Mouse (Mus musculus): Measurements from ENCODE around the gene Pqbp1.

DNA sequence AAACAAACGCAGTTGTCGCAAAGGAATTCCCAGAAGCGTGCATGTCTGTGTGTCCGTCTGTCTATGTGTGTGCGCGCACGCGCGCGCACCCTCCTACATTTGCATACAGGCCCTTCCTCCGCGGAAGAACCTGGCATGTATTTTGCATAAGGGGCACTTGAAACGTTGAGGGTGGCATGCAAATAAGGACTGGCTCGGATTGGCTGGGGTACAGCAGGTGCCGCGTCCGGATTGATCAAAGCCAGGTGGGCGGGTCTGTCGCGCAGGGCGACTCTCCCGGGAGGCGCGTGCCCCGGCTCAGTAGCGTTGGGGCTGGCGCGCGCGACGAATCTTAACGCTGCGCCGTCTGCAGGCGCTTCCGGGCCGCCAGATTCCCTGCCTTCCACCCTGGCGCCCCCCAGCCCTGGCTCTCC, 21.1 kb downstream of the Pqbp1 start, which contains the start of gene Pim2:
- no peak for TF ChIP-seq CTCF (conservative IDR thresholded peaks at IDR 0.05 in 1 of 2, IDR thresholded peaks at IDR 0.05 in 1 of 2; ENCODE audit: low read depth in 2 of 2, low read length in 2 of 2)
- peak; percentile 95 for TF ChIP-seq POLR2A (IDR thresholded peaks at IDR 0.05; ENCODE audit: low read depth, low read length)
- peak; percentile 90 for TF ChIP-seq NELFE (IDR thresholded peaks at IDR 0.05; ENCODE audit: low read depth, low read length)
- peak; percentile 28 for TF ChIP-seq HCFC1 (IDR thresholded peaks at IDR 0.05; ENCODE audit: low read depth, low read length)
- no peak for TF ChIP-seq MAZ (IDR thresholded peaks at IDR 0.05; ENCODE audit: low read depth, low read length)
- TF ChIP-seq ZKSCAN1 (IDR thresholded peaks at IDR 0.05; ENCODE audit: borderline replicate concordance, low read depth, low read length) = no peak
- peak; percentile 56; the same call in 1 of the 2 replicates for TF ChIP-seq SIN3A (IDR thresholded peaks at IDR 0.05; ENCODE audit: low read length)

Measured in CH12.LX (cell line).